Mouse (Mus musculus) splenic B cell, adult 2 months (primary cell): ENCODE results near the gene Phf10.
"Not testable (repeated sequence)": the region's sequence is repeated elsewhere in the genome, so short reads cannot be mapped to it uniquely, and the experiment has no call there.

ENCODE experiments used
- DNase-seq: peaks from one replicate; pipeline ENCODE4 v3.0.0-alpha.2; 2011; ENCODE audit warnings: low read depth, low spot score
- H3K27me3 ChIP-seq: 2 replicates; pipeline ENCODE4 v1.6.1; 2012; ENCODE audit warnings: mild to moderate bottlenecking, low read length, moderate library complexity, mixed read lengths; ENCODE audit not compliant: control insufficient read depth, poor library complexity, insufficient read depth, severe bottlenecking
- H3K36me3 ChIP-seq: 2 replicates; pipeline ENCODE4 v1.6.1; 2012; ENCODE audit warnings: mild to moderate bottlenecking, low read length, moderate library complexity, mixed read lengths; ENCODE audit not compliant: control insufficient read depth, poor library complexity, insufficient read depth, severe bottlenecking

Phf10 gene

DNA sequence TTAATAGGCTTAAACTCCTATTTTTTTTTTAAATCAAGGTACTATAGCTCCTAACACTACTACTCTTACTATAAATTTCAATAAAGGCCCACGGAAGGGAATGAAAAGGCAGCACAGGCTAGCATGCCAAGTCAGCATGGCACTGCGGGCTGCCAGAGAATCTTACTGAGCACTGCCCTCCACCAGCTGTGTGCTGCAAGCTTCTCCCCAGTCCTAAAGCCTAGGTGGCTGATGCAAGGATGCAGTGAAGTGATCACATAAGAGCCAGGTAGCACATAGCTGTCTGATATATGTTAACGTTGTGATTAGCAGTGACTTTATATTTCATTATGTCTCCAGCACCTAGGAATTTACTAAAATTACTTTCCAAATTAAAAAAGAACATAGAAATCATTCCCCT lies 1.1 kb downstream of the Phf10 start:
- H3K36me3 ChIP-seq, result no peaks in the 10 kb centered on the region
- no peak for DNase-seq
- no peaks in the 10 kb centered on the region for H3K27me3 ChIP-seq

DNA sequence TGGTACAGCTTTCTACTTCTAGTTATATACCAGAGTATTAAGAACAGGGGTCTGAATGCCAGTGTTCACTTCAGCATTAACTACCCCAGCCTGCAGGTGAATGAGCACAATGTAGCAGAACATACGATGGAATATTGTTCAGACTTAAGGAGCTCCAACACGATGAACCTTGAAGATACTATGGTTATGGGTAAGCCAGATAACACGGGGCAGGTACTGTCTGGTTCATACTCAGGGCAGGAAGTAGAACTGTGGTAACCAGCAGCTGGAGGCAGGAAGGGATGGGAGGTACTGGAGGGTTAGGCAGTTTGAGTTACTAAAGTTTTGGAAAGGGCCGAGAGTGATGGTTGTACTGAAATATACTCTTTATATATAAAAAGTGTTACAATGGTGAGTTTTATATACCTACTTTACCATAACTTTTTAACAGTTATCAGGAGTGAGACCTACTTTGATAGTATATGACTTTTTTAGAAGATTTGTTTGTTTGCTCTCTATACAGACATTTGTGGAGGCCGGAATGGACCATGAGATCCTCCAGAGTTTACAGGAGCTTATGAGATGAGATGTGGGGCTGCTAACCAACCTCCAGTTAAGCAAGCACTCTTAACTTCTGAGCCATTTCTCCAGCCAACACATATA lies 2.3 kb downstream of the Phf10 start:
- DNase-seq, result no peak
- Histone ChIP-seq H3K36me3 (0 out of 2 replicates have a peak, but pooled peaks cover 2% of the 10 kb centered on the region), H3K27me3 (no peaks in the 10 kb centered on the region)

- peak; percentile 7 for DNase-seq
- Histone ChIP-seq H3K27me3 (no peaks in the 10 kb centered on the region), H3K36me3 (peaks cover 4% of the 10 kb centered on the region; the same call in 1 of the 2 replicates)
Observed at GRCm38 (mm10) chr17:14953452-14953851, 7.6 kb downstream of the Phf10 start.

DNA sequence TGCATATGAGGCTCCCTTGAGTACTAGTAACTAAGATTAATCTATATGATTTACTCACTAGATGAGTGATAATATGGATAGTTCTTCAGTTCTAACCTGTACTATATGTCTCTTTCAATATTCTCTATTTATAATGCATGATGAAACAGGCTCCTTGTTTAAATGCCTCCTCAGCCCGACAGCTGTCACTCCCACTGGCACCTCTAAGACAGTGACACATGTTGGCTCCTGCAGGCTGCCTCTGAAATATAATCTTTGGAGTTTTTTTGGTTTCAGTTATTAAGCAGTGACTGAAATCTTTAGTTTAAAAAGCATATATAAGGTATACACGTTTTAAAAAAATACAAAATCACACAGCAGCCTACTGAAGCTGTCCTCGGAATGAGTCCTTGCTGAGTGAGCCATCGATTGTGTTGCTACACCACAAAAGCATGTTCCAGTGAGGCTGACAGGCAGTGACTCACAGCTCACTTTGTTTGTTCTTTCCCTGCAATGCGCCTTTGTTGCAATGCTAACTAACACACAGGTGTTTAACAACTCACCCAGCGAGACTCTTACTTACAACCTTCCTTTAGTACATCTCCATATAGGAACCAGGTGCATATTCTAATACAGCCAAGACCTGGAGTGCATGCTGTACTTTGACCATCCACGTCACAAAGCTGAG lies 11.8 kb downstream of the Phf10 start:
- DNase-seq, result no peak
- H3K27me3 ChIP-seq, result no peaks in the 10 kb centered on the region
- peaks cover 7% of the 10 kb centered on the region for H3K36me3 ChIP-seq

GRCm38 (mm10) chr17:14944551-14944950 lies 16.5 kb downstream of the Phf10 start:
- Histone ChIP-seq H3K36me3 (peaks cover 2% of the 10 kb centered on the region; the same call in 1 of the 2 replicates), H3K27me3 (no peaks in the 10 kb centered on the region)
- no peak for DNase-seq

DNA sequence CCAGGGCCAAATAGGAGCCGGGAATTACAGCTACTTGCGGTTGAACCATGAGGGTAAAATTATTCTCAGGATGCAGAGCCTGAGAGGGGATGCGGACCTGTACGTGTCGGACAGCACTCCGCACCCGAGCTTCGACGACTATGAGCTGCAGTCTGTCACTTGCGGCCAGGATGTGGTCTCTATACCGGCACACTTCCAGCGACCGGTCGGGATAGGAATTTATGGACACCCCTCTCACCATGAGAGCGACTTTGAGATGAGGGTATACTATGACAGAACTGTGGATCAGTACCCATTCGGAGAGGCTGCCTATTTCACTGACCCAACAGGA lies 17.4 kb downstream of the Phf10 start:
- peak; percentile 3 for DNase-seq
- Histone ChIP-seq H3K36me3 (peaks cover 2% of the 10 kb centered on the region; the same call in 1 of the 2 replicates), H3K27me3 (no peaks in the 10 kb centered on the region)

- peak; percentile 98 for DNase-seq
- no peaks in the 10 kb centered on the region for H3K27me3 ChIP-seq
- H3K36me3 ChIP-seq, result peaks cover under 1% of the 10 kb centered on the region; the same call in 1 of the 2 replicates
Observed at GRCm38 (mm10) chr17:14943009-14943728, 17.9 kb downstream of the Phf10 start, which contains the start of the genes Wdr27 and 1600012H06Rik. Gene Wdr27, minus strand, starts transcription at chr17:14943158. Gene 1600012H06Rik, plus strand, starts transcription at chr17:14943184.

GRCm38 (mm10) chr17:14942181-14942580 lies 18.9 kb downstream of the Phf10 start:
- not testable (repeated sequence) for H3K36me3 ChIP-seq, H3K27me3 ChIP-seq, DNase-seq

DNA sequence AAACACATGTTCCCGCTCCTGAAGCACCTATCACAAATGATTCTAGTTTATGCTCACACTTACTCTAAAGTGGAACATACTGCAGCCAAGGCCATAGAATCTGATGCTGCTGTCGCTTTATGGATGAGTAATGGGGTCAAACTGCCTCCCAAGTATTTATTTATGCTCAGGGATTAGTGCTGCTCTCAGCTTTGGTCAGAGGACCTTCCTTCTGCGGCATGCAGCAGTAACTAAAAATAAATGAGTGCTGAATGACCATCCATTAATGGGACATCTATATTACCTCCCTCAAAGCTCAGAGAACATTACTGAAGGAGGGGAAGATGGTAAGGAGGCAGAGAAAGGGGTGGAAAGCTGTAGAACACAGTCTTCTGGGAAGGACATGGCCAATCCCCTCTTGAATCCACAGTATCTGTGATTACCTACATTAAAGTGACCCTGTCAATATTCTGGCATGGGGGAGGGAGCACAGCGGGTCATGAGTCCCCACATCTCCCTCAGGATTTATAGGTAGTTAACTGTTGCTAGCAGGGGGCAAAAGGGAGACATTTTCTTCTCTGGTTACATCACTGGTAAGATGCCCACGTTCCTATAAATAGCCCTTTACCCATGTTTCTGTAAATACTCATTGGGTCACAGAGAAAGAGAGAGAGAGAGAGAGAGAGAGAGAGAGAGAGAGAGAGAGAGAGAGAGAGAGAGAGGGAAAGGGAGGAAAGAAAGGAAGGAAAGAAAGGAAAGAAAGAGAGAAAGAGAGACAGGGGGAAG lies 25.1 kb downstream of the Phf10 start:
- Histone ChIP-seq H3K36me3 (no peaks in the 10 kb centered on the region), H3K27me3 (no peaks in the 10 kb centered on the region)
- DNase-seq, result no peak

DNA sequence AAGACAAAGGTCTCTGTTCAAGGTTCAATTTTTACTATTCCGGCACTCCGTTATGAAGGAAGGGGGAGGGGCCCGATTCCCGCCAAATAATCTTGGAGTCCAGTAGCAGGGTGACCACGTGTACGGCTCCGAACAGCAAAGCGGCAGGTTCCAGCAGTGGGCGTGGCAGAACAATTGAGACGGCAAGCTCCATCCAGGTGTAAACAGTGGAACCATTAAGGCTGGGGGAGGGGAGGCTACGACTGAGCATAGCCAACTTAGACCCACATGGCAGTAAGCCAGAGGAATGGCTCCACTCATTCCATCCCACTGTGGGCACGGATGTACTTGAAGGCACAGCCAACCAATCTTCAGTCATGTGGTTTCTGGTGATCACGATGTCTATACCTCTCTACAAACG lies 25.8 kb downstream of the Phf10 start:
- H3K36me3 ChIP-seq, DNase-seq, H3K27me3 ChIP-seq: not testable (repeated sequence)

DNA sequence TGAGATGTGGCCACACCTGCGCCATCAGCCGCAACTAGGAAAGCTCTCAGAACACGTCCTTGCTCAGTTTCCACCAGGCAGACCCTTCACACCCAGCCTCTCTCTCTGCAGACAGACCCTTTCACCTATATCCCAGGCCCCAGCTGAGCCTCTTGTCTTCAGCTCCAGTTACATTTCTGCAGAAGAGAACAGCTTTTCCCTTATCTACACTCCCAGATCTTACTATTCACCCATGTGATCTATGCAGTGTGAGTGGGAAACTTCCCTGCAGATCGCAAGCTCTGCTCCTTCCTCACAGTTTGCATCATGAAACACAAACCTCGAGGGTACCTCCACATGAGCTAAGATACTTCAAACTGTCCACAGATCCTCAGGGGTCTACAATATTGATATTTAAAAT lies 29.6 kb downstream of the Phf10 start:
- Histone ChIP-seq H3K27me3 (no peaks in the 10 kb centered on the region), H3K36me3 (no peaks in the 10 kb centered on the region)
- DNase-seq, result no peak

GRCm38 (mm10) chr17:14930697-14931096 lies 30.4 kb downstream of the Phf10 start:
- no peaks in the 10 kb centered on the region for H3K27me3 ChIP-seq
- no peak for DNase-seq
- H3K36me3 ChIP-seq, result no peaks in the 10 kb centered on the region

DNA sequence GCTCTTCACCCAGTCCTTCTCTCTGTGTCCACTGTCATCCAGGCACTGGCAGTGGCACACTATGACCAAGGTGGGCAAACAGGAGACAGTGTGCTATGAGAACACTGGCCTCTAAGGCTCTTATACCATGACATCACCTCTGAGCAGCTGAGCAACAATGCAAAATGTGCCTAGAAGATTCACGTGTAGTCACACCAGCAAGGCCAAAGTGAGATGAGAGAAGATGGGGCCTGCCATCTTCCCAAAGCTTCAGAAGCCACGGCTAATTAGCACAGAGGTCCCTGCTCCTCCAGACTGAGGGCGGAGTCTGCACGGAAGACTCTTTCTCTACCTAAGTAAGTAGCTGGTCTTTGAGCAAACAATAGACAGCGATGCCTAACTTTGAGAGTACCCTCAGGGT lies 32.4 kb downstream of the Phf10 start:
- no peaks in the 10 kb centered on the region for H3K36me3 ChIP-seq
- no peaks in the 10 kb centered on the region for H3K27me3 ChIP-seq
- no peak for DNase-seq

- DNase-seq, result no peak
- Histone ChIP-seq H3K27me3 (no peaks in the 10 kb centered on the region), H3K36me3 (no peaks in the 10 kb centered on the region)
Observed at GRCm38 (mm10) chr17:14927644-14928218, 33.3 kb downstream of the Phf10 start.
